Mouse (Mus musculus) stomach, embryonic 14.5 days (tissue): Measurements from ENCODE around the gene Rbfox3. TPM values are rescaled to one million over a fixed set of nuclear protein-coding genes. Genes with fewer than 3 reads are reported as not detected.

Experiments used
- ATAC-seq: fragments of 200-750 bp; cut with Nextera tagmentation; 2 replicates; pipeline ENCODE4 v1.8.0; 2017; ENCODE audit warnings: low read depth, moderate TSS enrichment; ENCODE audit not compliant: insufficient number of reproducible peaks, insufficient read depth, low FRiP score
- H3K27ac ChIP-seq: fragments of 300-500 bp; sonication (generic); 2 replicates; pipeline ENCODE4 v1.5.1; 2014; ENCODE audit warnings: mild to moderate bottlenecking, low read length, moderate library complexity, mixed read lengths
- H3K27me3 ChIP-seq: fragments of 300-500 bp; sonication (generic); 2 replicates; pipeline ENCODE4 v1.6.1; 2014; ENCODE audit warnings: low read length, control low read depth, mixed read lengths; ENCODE audit not compliant: control insufficient read depth, insufficient read depth
- H3K36me3 ChIP-seq: fragments of 300-500 bp; sonication (generic); 2 replicates; pipeline ENCODE4 v1.6.1; 2014; ENCODE audit warnings: mild to moderate bottlenecking, control low read depth, low read length, moderate library complexity, mixed read lengths; ENCODE audit not compliant: control insufficient read depth, insufficient read depth
- H3K4me1 ChIP-seq: fragments of 300-500 bp; sonication (generic); 2 replicates; pipeline ENCODE4 v1.6.1; 2014; ENCODE audit warnings: low read length, control low read depth, mixed read lengths; ENCODE audit not compliant: control insufficient read depth, insufficient read depth
- H3K4me2 ChIP-seq: fragments of 300-500 bp; sonication (generic); replicated peaks from 2 replicates; pipeline ENCODE4 v1.6.1; 2014; ENCODE audit warnings: low read depth, low read length, control low read depth
- H3K4me3 ChIP-seq: fragments of 300-500 bp; sonication (generic); 2 replicates; pipeline ENCODE4 v1.5.1; 2014; ENCODE audit warnings: low read depth, low read length, control low read depth
- H3K9ac ChIP-seq: fragments of 300-500 bp; sonication (generic); replicated peaks from 2 replicates; pipeline ENCODE4 v1.6.1; 2014; ENCODE audit warnings: low read depth, mild to moderate bottlenecking, control low read depth, low read length, moderate library complexity, mixed read lengths
- H3K9me3 ChIP-seq: fragments of 300-500 bp; sonication (generic); 2 replicates; pipeline ENCODE4 v1.6.1; 2016; ENCODE audit warnings: low read depth, low read length, control low read depth; ENCODE audit not compliant: control insufficient read depth
- WGBS: fragments of 180-500 bp; shearing (Covaris S2); extraction: QIAGEN DNeasy Blood & Tissue Kit; methylation state at CpG from one replicate; pipeline ENCODE4 v1.1.7; 2014; 5-methylcytosine and 5-hydroxymethylcytosine counted together
- polyA plus RNA-seq: library from polyadenylated mRNA; unstranded; fragments of >200 nt; fragmentation: Nextera tagmentation; extraction: Ambion mirVana; gene quantifications from 2 replicates; pipeline ENCODE4 v1.2.1, GENCODE M21; 2014

Gene Rbfox3
- polyA plus RNA-seq, 1 experiment from 2014 or later = 1.2 TPM

- Histone ChIP-seq H3K4me1 (no peaks in the 10 kb centered on the region), H3K9me3 (no peaks in the 10 kb centered on the region), H3K4me2 (no peak overlapping the region), H3K4me3 (no peak overlapping the region), H3K36me3 (no peaks in the 10 kb centered on the region), H3K9ac (no peak overlapping the region), H3K27ac (no peak overlapping the region), H3K27me3 (no peaks in the 10 kb centered on the region)
- ATAC-seq = no peak
- WGBS = 6% methylated on average over 8 of the region's 9 CpGs
Observed at GRCm38 (mm10) chr11:118600168-118600567, 311.2 kb downstream of the Rbfox3 start.

- H3K27me3 ChIP-seq = no peaks in the 10 kb centered on the region
- no peak overlapping the region for H3K4me2 ChIP-seq
- no peak for ATAC-seq
- whole genome bisulfite sequencing = 56% methylated on average over 5 of the region's 5 CpGs
- no peak overlapping the region for H3K4me3 ChIP-seq
- H3K9ac ChIP-seq = no peak overlapping the region
- H3K4me1 ChIP-seq = no peaks in the 10 kb centered on the region
- no peaks in the 10 kb centered on the region for H3K36me3 ChIP-seq
- no peaks in the 10 kb centered on the region for H3K9me3 ChIP-seq
- H3K27ac ChIP-seq = no peak overlapping the region
Observed at GRCm38 (mm10) chr11:118598726-118599125, 312.7 kb downstream of the Rbfox3 start.

DNA sequence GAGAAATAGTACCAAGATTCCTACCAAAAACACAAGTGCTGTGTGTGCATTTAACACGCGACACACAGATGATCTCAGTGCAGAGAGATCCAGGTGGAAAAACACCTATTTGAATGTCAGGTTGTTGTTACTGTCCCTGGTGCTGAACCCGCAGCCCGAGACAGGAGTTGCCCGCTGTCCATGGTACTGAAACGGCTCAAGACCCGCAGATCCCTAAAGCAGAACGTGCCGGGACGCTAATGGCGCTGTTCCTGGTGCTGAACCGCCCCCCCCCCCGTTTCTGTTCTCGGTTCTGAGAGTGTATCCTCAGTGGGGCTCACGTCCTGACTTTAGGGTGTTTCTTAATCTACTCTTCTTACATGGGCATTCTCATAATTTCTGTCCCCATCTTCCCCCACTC, 326.6 kb downstream of the Rbfox3 start:
- WGBS = 5% methylated on average over 15 of the region's 15 CpGs
- no peak for ATAC-seq
- H3K4me2 ChIP-seq = no peak overlapping the region
- no peaks in the 10 kb centered on the region for H3K36me3 ChIP-seq
- H3K4me3 ChIP-seq = no peak overlapping the region
- no peak overlapping the region for H3K9ac ChIP-seq
- H3K27ac ChIP-seq = no peak overlapping the region
- no peaks in the 10 kb centered on the region for H3K9me3 ChIP-seq
- H3K4me1 ChIP-seq = no peaks in the 10 kb centered on the region
- no peaks in the 10 kb centered on the region for H3K27me3 ChIP-seq

DNA sequence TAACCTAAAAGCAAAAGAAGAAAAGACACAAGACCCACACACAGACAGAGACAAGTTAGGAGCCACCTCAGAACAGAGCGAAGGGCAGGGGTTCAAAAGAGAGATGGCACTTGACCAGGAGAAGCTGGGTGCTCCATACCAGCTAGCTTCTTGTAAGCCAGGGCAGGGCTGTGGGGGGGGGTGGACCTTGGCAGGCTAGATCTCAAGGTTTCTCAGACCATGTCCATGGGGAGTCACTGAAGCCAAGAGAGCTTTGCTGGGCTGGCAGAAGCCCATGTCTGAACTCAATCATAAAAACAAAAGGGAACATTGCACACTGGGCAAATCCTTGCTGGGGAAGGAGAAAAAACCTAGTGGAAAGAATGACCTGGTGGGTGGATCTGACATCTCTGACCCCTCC, 327.4 kb downstream of the Rbfox3 start:
- no peak overlapping the region for H3K4me3 ChIP-seq
- WGBS = 94% methylated on average over 1 of the region's 1 CpGs
- H3K27me3 ChIP-seq = no peaks in the 10 kb centered on the region
- no peak for ATAC-seq
- H3K9ac ChIP-seq = no peak overlapping the region
- H3K4me1 ChIP-seq = no peaks in the 10 kb centered on the region
- no peaks in the 10 kb centered on the region for H3K36me3 ChIP-seq
- no peaks in the 10 kb centered on the region for H3K9me3 ChIP-seq
- H3K4me2 ChIP-seq = no peak overlapping the region
- no peak overlapping the region for H3K27ac ChIP-seq

- Histone ChIP-seq H3K27ac (no peak overlapping the region), H3K36me3 (no peaks in the 10 kb centered on the region), H3K4me3 (no peak overlapping the region), H3K4me2 (no peak overlapping the region), H3K27me3 (no peaks in the 10 kb centered on the region), H3K9ac (no peak overlapping the region), H3K4me1 (no peaks in the 10 kb centered on the region), H3K9me3 (no peaks in the 10 kb centered on the region)
- 81% methylated on average over 8 of the region's 8 CpGs for WGBS
- no peak for ATAC-seq
Observed at GRCm38 (mm10) chr11:118583573-118583972, 327.8 kb downstream of the Rbfox3 start.

GRCm38 (mm10) chr11:118581019-118581418, 330.4 kb downstream of the Rbfox3 start:
- Histone ChIP-seq H3K27me3 (no peaks in the 10 kb centered on the region), H3K4me3 (no peak overlapping the region), H3K4me2 (no peak overlapping the region), H3K36me3 (no peaks in the 10 kb centered on the region), H3K4me1 (no peaks in the 10 kb centered on the region), H3K9me3 (no peaks in the 10 kb centered on the region), H3K9ac (no peak overlapping the region), H3K27ac (no peak overlapping the region)
- 44% methylated on average over 4 of the region's 4 CpGs for WGBS
- ATAC-seq = no peak

- H3K27me3 ChIP-seq = no peaks in the 10 kb centered on the region
- H3K27ac ChIP-seq = no peak overlapping the region
- no peaks in the 10 kb centered on the region for H3K9me3 ChIP-seq
- H3K4me2 ChIP-seq = no peak overlapping the region
- 84% methylated on average over 8 of the region's 8 CpGs for WGBS
- H3K4me1 ChIP-seq = no peaks in the 10 kb centered on the region
- no peak for ATAC-seq
- H3K36me3 ChIP-seq = no peaks in the 10 kb centered on the region
- H3K4me3 ChIP-seq = no peak overlapping the region
- no peak overlapping the region for H3K9ac ChIP-seq
Observed at GRCm38 (mm10) chr11:118579622-118580021, 331.8 kb downstream of the Rbfox3 start.

DNA sequence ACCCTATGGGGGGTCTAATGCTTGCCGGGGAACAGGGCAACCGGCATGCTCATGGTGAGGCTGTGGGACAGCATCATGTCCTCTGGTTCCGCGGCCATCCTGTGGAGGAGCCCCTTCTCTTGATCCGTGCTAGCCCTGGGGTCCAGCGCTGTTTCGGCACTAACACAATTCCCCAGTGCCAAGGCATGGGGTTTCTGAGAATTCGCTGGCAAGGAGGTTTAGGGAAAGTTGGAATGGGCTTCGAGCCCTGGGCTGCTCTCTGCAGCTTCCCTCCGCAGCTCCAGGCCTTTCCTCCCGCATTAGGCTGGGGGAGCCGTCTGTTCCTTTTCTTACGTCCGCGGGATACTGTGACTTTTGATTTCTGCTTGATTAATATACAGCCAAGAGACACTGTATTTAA, 334.1 kb downstream of the Rbfox3 start:
- whole genome bisulfite sequencing = 67% methylated on average over 15 of the region's 15 CpGs
- Histone ChIP-seq H3K4me3 (no peak overlapping the region), H3K27me3 (no peaks in the 10 kb centered on the region), H3K9me3 (no peaks in the 10 kb centered on the region), H3K36me3 (no peaks in the 10 kb centered on the region), H3K4me2 (no peak overlapping the region), H3K9ac (no peak overlapping the region), H3K4me1 (no peaks in the 10 kb centered on the region), H3K27ac (no peak overlapping the region)
- ATAC-seq = no peak

DNA sequence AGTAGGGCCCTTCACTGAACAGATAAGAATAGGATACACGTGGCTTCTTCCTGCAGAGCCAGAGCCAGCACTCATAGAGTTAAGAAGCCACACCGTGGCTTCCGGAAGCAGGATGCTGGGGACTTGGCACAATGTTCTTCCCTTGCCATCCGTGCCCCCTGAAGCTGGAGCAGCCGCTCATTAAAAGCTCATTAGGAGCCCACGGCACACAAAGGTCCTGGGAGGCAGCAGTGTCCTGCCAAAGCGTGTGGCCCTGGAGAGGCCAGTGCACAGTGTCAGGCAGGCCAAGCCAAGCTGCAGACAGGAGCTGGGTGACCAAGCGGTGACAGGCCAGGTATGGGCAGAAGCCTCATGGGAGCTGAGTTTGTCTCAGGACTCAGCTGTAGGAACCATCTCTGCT, 334.8 kb downstream of the Rbfox3 start:
- H3K4me3 ChIP-seq = no peak overlapping the region
- H3K27ac ChIP-seq = no peak overlapping the region
- 66% methylated on average over 8 of the region's 8 CpGs for WGBS
- H3K4me2 ChIP-seq = no peak overlapping the region
- no peak for ATAC-seq
- no peaks in the 10 kb centered on the region for H3K9me3 ChIP-seq
- no peak overlapping the region for H3K9ac ChIP-seq
- peaks cover 3% of the 10 kb centered on the region; the same call in 1 of the 2 replicates for H3K27me3 ChIP-seq
- no peaks in the 10 kb centered on the region for H3K4me1 ChIP-seq
- no peaks in the 10 kb centered on the region for H3K36me3 ChIP-seq
